Mouse (Mus musculus) adrenal gland, postnatal 25 days (tissue): ENCODE data around the gene Ly6f. TPM values are rescaled to one million over a fixed set of nuclear protein-coding genes. Genes with fewer than 3 reads are reported as not detected.

ENCODE experiments used
- DNase-seq: peaks from one replicate; pipeline ENCODE4 v3.0.0; 2021; ENCODE audit warnings: mixed read lengths
- total RNA-seq: library from RNA; stranded (reverse); gene quantifications from 2 replicates; pipeline ENCODE4 v1.2.3, GENCODE M21; 2021

Ly6f gene
- total RNA-seq, 1 experiment from 2014 or later, result not detected

- no peak for DNase-seq
Observed at GRCm38 (mm10) chr15:75318584-75318983, 50.4 kb downstream of the Ly6f start.

- DNase-seq, result no peak
Observed at GRCm38 (mm10) chr15:75320104-75320503, 51.9 kb downstream of the Ly6f start.

Other genes starting within 250 kb of the Ly6f start
- gene Ly6c1, start 219.6 kb upstream of the Ly6f start, total RNA-seq, result 70.1 and 72.8 TPM in 2 replicates
- 3.2 and 3.3 TPM in 2 replicates for gene Ly6c2, start 156.5 kb upstream of the Ly6f start, total RNA-seq
- not detected in 2 replicates for gene Ly6g, start 113.2 kb upstream of the Ly6f start, total RNA-seq
- gene BC025446, start 52.0 kb upstream of the Ly6f start, total RNA-seq, result not detected in 2 replicates